Mouse (Mus musculus) c-Kit-negative CD71-positive TER-119-positive erythroid progenitor cells, embryonic 14.5 days (primary cell): ENCODE results near the gene Car1.
"Not testable (repeated sequence)": the region's sequence is repeated elsewhere in the genome, so short reads cannot be mapped to it uniquely, and the experiment has no call there.

Experiments
- DNase-seq: peaks from one replicate; pipeline ENCODE4 v3.0.0-alpha.2; 2013; ENCODE audit warnings: low read depth, low spot score

Gene Car1

DNA sequence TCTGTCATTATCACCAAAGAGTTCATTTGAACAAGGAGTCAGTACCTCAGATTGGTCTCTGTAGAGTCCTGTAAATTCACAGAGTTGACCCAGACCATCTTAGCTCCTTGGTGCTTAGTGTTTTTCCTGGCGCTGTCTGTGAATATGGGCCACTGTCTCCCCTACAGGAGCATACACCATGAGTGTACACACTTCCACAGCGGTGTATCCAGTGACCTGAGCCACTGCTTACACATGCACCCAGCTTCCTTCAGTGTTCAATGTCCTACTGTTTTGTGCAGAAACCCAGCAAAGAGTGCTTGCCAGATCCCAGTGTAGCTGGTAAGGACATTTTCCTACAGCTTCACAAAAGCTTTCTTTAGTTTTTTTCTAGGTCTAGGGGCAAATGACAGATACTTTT lies 22.8 kb downstream of the Car1 start:
- DNase-seq, result no peak

DNA sequence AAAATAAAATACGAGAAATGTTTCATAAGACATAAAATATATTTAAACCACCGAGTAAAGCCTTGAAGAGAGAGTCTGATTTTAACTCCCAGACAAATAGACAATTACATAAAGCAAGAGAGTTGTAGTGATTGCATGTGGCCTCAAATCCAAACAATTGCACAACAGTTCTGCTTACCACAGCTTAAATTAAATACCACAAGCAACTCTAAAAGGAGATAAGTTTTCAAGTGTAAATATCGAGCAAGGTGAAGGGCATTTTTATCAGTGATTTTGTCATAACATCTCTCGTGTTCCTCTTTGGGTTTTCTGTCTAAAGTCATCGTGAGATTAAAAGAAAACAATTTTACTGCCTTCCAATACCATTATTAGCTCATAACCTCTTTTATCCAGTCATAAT lies 25.0 kb downstream of the Car1 start:
- not testable (repeated sequence) for DNase-seq

DNA sequence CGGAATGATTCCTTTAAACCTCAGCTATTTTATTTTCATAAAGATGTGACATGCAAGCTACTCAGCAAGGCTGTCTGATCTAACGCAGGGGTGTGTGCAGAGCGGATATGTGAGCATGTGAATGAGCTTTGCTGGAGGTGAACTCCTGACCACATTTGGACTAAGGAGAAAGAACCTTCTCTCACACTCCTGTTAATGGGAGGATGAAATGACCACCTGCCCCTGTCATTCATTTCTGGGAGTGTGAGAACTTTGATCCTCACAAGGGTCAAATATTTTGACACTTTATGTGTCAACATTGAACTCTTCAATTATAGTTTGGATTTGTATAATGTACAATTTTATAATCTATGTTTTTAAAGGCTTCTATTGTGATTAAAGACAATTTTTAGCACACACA lies 25.8 kb downstream of the Car1 start:
- DNase-seq, result not testable (repeated sequence)

- DNase-seq, result no peak
These were observed 28.0 kb downstream of the Car1 start for GRCm38 (mm10) chr3:14780212-14780611.

DNA sequence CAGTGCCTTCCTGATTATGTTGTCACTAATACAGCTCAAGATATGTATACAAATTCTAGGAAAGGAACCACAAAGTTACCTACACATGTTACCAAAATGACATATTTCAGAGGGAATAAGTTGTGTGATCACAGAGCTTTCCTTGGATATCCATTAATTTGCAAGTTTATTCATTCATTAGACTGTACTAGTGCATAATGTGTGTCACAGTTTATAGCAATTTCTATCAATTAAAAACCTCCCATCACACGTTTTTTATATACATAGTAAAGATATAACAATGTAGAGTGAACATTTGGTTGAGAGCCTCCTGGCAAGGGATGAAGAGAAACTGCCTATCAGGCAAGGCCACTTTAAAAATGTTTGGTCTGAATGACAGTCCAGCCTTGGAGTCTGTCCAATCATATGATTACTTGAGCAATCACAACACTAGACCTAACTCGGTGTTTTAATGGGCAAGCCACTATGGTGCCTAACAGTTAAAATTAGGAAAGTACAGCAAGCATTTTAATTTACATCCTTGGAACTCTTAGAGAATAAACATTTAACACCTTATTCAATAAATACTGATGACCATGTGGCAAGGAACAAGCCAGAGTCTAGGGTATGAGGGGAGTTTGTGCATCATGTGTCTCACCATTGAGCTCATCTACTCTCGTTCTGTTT lies 31.5 kb downstream of the Car1 start:
- not testable (repeated sequence) for DNase-seq

DNA sequence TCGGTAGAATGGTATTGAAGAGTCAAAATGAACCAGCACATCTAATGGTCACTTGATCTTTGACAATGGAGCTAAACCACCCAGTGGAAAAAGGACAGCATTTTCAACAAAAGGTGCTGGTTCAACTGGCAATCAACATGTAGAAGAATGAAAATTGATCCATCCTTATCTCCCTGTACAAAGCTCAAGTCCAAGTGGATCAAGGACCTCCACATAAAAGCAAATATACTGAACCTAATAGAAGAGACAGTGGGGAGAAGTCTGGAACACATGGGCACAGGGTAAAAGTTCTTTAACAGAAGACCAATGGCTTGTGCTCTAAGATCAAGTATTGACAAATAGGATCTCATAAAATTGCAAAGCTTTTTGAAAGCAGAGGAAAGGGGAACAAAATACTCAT lies 33.6 kb downstream of the Car1 start:
- DNase-seq, result not testable (repeated sequence)

GRCm38 (mm10) chr3:14772473-14772872 lies 35.7 kb downstream of the Car1 start:
- DNase-seq, result not testable (repeated sequence)

- DNase-seq, result no peak
These were observed 43.2 kb downstream of the Car1 start for GRCm38 (mm10) chr3:14764755-14765566.

GRCm38 (mm10) chr3:14755716-14756115 lies 52.5 kb downstream of the Car1 start:
- no peak for DNase-seq

DNA sequence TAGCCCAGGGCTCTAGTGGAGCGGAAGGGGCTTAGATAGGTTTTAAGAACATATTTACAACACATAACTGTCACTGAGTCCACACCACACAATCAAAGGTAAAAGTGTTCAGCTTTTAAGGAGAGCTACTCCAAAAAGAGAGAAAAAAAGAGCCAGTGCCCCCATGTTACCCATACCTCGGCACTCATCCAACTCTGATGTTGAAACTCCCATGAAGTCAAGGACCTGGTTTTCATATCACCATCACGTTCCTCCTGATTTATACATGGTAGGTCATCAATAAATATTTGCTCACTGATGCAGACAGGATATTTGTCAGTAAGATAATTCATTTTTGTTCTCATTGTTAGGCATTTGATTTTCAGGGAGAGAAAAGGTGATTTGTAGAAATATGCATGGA lies 62.1 kb downstream of the Car1 start:
- no peak for DNase-seq

GRCm38 (mm10) chr3:14738261-14738660 lies 69.9 kb downstream of the Car1 start:
- no peak for DNase-seq

DNA sequence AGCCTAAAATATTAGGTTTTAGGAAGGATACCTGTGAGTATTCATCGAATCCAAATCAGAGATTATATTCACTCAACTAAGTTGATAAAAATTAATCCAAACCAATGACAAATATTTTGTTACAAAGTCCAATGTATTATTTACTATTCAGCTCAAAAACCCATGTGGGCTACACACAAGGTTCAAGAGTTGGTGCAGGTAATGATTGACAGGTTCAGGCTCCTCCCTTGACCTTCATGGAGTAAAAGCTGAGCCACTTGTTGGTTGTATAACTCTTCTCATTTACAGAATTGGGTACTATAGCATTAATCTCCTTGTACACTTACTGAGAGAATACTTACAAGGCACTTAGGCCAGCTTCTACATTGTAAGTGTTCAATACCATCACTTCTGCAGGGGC lies 80.7 kb downstream of the Car1 start:
- DNase-seq, result not testable (repeated sequence)

GRCm38 (mm10) chr3:14725462-14725861 lies 82.7 kb downstream of the Car1 start:
- not testable (repeated sequence) for DNase-seq
